Mouse (Mus musculus): ENCODE results near the gene Dtwd1. TPM values are rescaled to one million over a fixed set of nuclear protein-coding genes. Genes with fewer than 3 reads are reported as not detected.
"Not testable (repeated sequence)": the region's sequence is repeated elsewhere in the genome, so short reads cannot be mapped to it uniquely, and the experiment has no call there.

Gene Dtwd1
- polyA plus RNA-seq, 1 experiment from 2014 or later, result 16.7 TPM

GRCm38 (mm10) chr2:126171427-126171826 is 19.5 kb downstream of the Dtwd1 start:
- Histone ChIP-seq H3K4me1 (ENCODE audit: insufficient read depth) (peaks cover 16% of the 10 kb centered on the region), H3K27ac (ENCODE audit: low read depth) (no peak overlapping the region), H3K9me3 (ENCODE audit: low read length) (no peaks in the 10 kb centered on the region), H3K4me2 (ENCODE audit: low read depth, low read length) (no peak overlapping the region), H3K36me3 (replicated peaks; ENCODE audit: insufficient read depth, low read length) (0 out of 2 replicates have a peak, but pooled peaks cover 1% of the 10 kb centered on the region), H3K27me3 (ENCODE audit: insufficient read depth, low read length) (no peaks in the 10 kb centered on the region), H3K9ac (replicated peaks) (no peak overlapping the region), H3K4me3 (ENCODE audit: low read depth, low read length) (no peak overlapping the region)
- WGBS (ENCODE audit: insufficient replicate concordance), result 81% methylated on average over 1 of the region's 1 CpGs
- no peak for TF ChIP-seq CTCF (IDR thresholded peaks at IDR 0.05; ENCODE audit: low read depth)
- no peak for TF ChIP-seq EP300 (IDR thresholded peaks at IDR 0.05; ENCODE audit: low read depth)
- DNase-seq (no peak), ATAC-seq (no peak)

- no peak overlapping the region for H3K4me3 ChIP-seq (ENCODE audit: low read depth, low read length)
- H3K9me3 ChIP-seq (ENCODE audit: low read length), result no peaks in the 10 kb centered on the region
- DNase-seq, result no peak
- TF ChIP-seq EP300 (IDR thresholded peaks at IDR 0.05; ENCODE audit: low read depth) (no peak), CTCF (IDR thresholded peaks at IDR 0.05; ENCODE audit: low read depth) (no peak)
- 70% methylated on average over 4 of the region's 4 CpGs for WGBS (ENCODE audit: insufficient replicate concordance)
- H3K36me3 ChIP-seq (replicated peaks; ENCODE audit: insufficient read depth, low read length), result no peaks in the 10 kb centered on the region
- ATAC-seq, result no peak
- no peak overlapping the region for H3K27ac ChIP-seq (ENCODE audit: low read depth)
- H3K9ac ChIP-seq (replicated peaks), result no peak overlapping the region
- no peaks in the 10 kb centered on the region for H3K27me3 ChIP-seq (ENCODE audit: insufficient read depth, low read length)
- H3K4me2 ChIP-seq (ENCODE audit: low read depth, low read length), result no peak overlapping the region
- H3K4me1 ChIP-seq (ENCODE audit: insufficient read depth), result no peaks in the 10 kb centered on the region
Measured at GRCm38 (mm10) chr2:126191306-126191705, 39.4 kb downstream of the Dtwd1 start.

- no peak overlapping the region for H3K9ac ChIP-seq (replicated peaks)
- no peaks in the 10 kb centered on the region for H3K9me3 ChIP-seq (ENCODE audit: low read length)
- 67% methylated on average over 2 of the region's 2 CpGs for WGBS (ENCODE audit: insufficient replicate concordance)
- DNase-seq, result no peak
- H3K27me3 ChIP-seq (ENCODE audit: insufficient read depth, low read length), result no peaks in the 10 kb centered on the region
- H3K27ac ChIP-seq (ENCODE audit: low read depth), result no peak overlapping the region
- no peaks in the 10 kb centered on the region for H3K4me1 ChIP-seq (ENCODE audit: insufficient read depth)
- no peak overlapping the region for H3K4me3 ChIP-seq (ENCODE audit: low read depth, low read length)
- TF ChIP-seq EP300 (IDR thresholded peaks at IDR 0.05; ENCODE audit: low read depth) (no peak), CTCF (IDR thresholded peaks at IDR 0.05; ENCODE audit: low read depth) (no peak)
- ATAC-seq, result no peak
- no peak overlapping the region for H3K4me2 ChIP-seq (ENCODE audit: low read depth, low read length)
- no peaks in the 10 kb centered on the region for H3K36me3 ChIP-seq (replicated peaks; ENCODE audit: insufficient read depth, low read length)
Measured at GRCm38 (mm10) chr2:126192129-126192528, 40.2 kb downstream of the Dtwd1 start.

DNA sequence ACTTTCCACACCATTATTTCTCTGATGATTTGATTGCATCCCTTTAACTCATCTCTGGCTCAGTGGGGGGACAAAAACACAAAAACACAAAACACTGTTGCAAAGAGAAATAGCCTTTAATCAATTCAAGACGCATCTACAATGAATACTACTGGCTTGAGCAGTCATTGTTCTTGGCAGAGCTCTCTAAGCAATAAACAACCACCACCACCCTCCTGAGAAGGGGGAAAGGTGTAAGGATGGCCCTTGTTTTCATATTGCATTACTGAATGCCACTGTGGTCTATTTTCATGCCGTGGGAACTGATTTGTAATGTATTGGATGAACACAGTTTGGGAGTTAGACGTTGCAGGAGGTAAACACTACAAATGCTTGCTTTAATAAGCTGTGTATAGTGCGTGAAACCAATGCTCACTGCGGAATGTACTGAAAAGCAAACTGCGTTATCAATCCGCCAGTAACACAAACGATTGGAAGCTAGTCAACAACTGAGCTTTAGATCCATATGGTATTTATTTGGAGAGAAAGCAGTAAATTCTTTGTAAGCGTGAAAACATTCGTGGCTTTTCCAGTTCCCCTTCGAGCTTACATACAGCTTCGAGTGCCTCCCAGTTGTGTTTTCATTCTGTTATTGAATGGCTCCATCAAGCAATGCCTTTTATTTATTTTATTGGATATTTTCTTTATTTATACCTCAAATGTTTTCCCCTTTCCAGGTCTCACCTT is 43.9 kb downstream of the Dtwd1 start:
- Histone ChIP-seq H3K36me3 (replicated peaks; ENCODE audit: insufficient read depth, low read length) (no peaks in the 10 kb centered on the region), H3K27ac (ENCODE audit: low read depth) (no peak overlapping the region), H3K4me1 (ENCODE audit: insufficient read depth) (no peaks in the 10 kb centered on the region), H3K27me3 (ENCODE audit: insufficient read depth, low read length) (no peaks in the 10 kb centered on the region), H3K9me3 (ENCODE audit: low read length) (no peaks in the 10 kb centered on the region), H3K4me3 (ENCODE audit: low read depth, low read length) (no peak overlapping the region), H3K4me2 (ENCODE audit: low read depth, low read length) (no peak overlapping the region), H3K9ac (replicated peaks) (no peak overlapping the region)
- ATAC-seq, result no peak
- no peak for DNase-seq
- no peak for TF ChIP-seq CTCF (IDR thresholded peaks at IDR 0.05; ENCODE audit: low read depth)
- WGBS (ENCODE audit: insufficient replicate concordance), result 74% methylated on average over 12 of the region's 12 CpGs

GRCm38 (mm10) chr2:126198971-126199370 is 47.0 kb downstream of the Dtwd1 start:
- no peaks in the 10 kb centered on the region for H3K9me3 ChIP-seq (ENCODE audit: low read length)
- H3K27ac ChIP-seq (ENCODE audit: low read depth), result no peak overlapping the region
- no peak overlapping the region for H3K4me2 ChIP-seq (ENCODE audit: low read depth, low read length)
- no peak overlapping the region for H3K9ac ChIP-seq (replicated peaks)
- no peaks in the 10 kb centered on the region for H3K36me3 ChIP-seq (replicated peaks; ENCODE audit: insufficient read depth, low read length)
- H3K4me1 ChIP-seq (ENCODE audit: insufficient read depth), result no peaks in the 10 kb centered on the region
- no peaks in the 10 kb centered on the region for H3K27me3 ChIP-seq (ENCODE audit: insufficient read depth, low read length)
- 75% methylated on average over 3 of the region's 3 CpGs for WGBS (ENCODE audit: insufficient replicate concordance)
- DNase-seq (no peak), ATAC-seq (no peak)
- no peak overlapping the region for H3K4me3 ChIP-seq (ENCODE audit: low read depth, low read length)
- no peak for TF ChIP-seq EP300 (IDR thresholded peaks at IDR 0.05; ENCODE audit: low read depth)
- TF ChIP-seq CTCF (IDR thresholded peaks at IDR 0.05; ENCODE audit: low read depth), result no peak

GRCm38 (mm10) chr2:126211011-126211680 is 59.2 kb downstream of the Dtwd1 start:
- no peak for TF ChIP-seq CTCF (IDR thresholded peaks at IDR 0.05; ENCODE audit: low read depth)
- TF ChIP-seq EP300 (IDR thresholded peaks at IDR 0.05; ENCODE audit: low read depth), result no peak
- H3K4me3 ChIP-seq (ENCODE audit: low read depth, low read length), result no peak overlapping the region
- no peaks in the 10 kb centered on the region for H3K36me3 ChIP-seq (replicated peaks; ENCODE audit: insufficient read depth, low read length)
- no peak overlapping the region for H3K9ac ChIP-seq (replicated peaks)
- DNase-seq (no peak), ATAC-seq (no peak)
- H3K27ac ChIP-seq (ENCODE audit: low read depth), result no peak overlapping the region
- H3K4me2 ChIP-seq (ENCODE audit: low read depth, low read length), result no peak overlapping the region
- no peaks in the 10 kb centered on the region for H3K9me3 ChIP-seq (ENCODE audit: low read length)
- H3K27me3 ChIP-seq (ENCODE audit: insufficient read depth, low read length), result no peaks in the 10 kb centered on the region
- H3K4me1 ChIP-seq (ENCODE audit: insufficient read depth), result no peaks in the 10 kb centered on the region
- 73% methylated on average over 6 of the region's 6 CpGs for WGBS (ENCODE audit: insufficient replicate concordance)

DNA sequence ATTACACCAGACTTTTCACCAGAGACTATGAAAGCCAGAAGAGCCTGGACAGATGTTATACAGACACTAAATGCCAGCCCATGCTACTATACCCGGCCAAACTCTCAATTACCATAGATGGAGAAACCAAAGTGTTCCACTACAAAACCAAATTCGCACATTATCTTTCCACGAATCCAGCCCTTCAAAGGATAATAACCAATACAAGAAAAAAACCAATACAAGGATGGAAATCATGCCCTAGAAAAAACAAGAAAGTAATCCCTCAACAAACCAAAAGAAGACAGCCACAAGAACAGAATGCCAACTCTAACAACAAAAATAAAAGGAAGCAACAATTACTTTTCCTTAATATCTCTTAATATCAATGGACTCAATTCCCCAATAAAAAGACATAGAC is 62.9 kb downstream of the Dtwd1 start, which contains the start of gene Gm17555:
TSS of gene Gm17555 (plus strand) at position 301 of the 400 bp plus-strand sequence.
- not testable (repeated sequence) for ATAC-seq; H3K27ac ChIP-seq (ENCODE audit: low read depth); H3K9me3 ChIP-seq (ENCODE audit: low read length); H3K4me3 ChIP-seq (ENCODE audit: low read depth, low read length); H3K4me1 ChIP-seq (ENCODE audit: insufficient read depth); H3K9ac ChIP-seq (replicated peaks); H3K4me2 ChIP-seq (ENCODE audit: low read depth, low read length); H3K36me3 ChIP-seq (replicated peaks; ENCODE audit: insufficient read depth, low read length); DNase-seq; H3K27me3 ChIP-seq (ENCODE audit: insufficient read depth, low read length)
- 83% methylated on average over 3 of the region's 3 CpGs for WGBS (ENCODE audit: insufficient replicate concordance)

Data from liver, postnatal 0 days (tissue).